Mouse (Mus musculus): ENCODE data around the gene Fads1. TPM values are rescaled to one million over a fixed set of nuclear protein-coding genes. Genes with fewer than 3 reads are reported as not detected.

The Fads1 gene
- polyA plus RNA-seq, 1 experiment from 2014 or later: 134 TPM

DNA sequence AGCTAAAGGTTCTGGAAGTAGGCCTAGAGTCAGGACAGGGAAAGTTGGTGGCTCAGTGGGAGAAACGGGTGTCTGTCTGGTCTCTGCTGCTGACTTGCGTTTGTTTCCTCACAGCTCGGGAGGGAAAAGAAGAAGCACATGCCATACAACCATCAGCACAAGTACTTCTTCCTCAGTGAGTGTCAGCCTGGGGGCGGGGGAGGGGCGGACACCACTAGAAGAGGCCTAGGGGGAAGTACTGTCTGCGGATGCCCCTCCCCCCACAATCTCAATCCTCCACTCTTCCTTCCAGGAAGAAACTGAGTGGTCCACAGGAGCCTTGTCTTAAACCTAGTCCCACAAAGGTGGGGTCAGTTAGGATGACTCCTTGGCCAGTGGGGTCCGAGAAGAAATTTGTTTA is 8.6 kb downstream of the Fads1 start:
- Histone ChIP-seq H3K9ac (replicated peaks) (no peak overlapping the region), H3K36me3 (peaks cover 100% of the 10 kb centered on the region), H3K4me2 (no peak overlapping the region), H3K4me1 (replicated peaks) (peaks cover 4% of the 10 kb centered on the region; the same call in 1 of the 2 replicates), H3K4me3 (replicated peaks) (no peak overlapping the region), H3K27me3 (no peaks in the 10 kb centered on the region), H3K27ac (no peak overlapping the region), H3K9me3 (no peaks in the 10 kb centered on the region)
- ATAC-seq (ENCODE audit: insufficient number of reproducible peaks, insufficient read depth, low FRiP score, low TSS enrichment, low read depth): no peak
- 83% methylated on average over 7 of the region's 7 CpGs for WGBS

DNA sequence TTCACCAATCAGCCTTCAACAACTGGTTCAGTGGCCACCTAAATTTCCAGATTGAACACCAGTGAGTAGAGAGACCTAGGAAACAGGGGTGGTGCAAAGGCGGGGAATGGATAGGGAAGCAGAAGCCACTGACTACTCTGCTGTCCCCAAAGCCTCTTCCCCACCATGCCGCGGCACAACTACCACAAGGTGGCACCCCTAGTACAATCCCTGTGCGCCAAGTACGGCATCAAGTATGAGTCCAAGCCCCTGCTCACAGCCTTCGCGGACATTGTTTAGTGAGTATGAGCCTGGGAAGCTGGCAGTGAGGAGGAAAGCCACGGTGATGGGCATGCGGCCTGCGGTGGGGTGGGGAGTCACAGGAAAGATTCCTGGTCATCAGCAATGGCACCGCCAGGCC is 11.6 kb downstream of the Fads1 start:
- WGBS: 90% methylated on average over 11 of the region's 11 CpGs

DNA sequence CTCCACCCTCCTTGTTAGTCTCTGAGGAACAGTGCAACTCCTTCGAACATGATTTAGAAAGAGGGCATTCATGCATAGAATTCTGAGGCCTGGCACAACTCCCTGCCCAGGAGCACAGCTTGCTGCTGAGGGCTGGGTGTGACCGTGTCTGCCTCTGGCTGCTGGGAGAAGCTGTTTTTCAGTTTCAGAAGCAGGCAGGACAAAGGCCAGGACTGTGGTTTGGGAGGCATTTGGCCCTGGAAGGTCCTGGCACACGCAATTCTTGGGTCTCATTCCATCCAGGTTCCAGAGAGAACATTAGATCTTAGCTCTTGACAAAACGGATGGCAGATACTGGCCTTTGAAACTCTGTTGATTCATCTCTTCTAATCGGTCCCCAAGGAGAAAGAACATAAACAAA is 12.6 kb downstream of the Fads1 start:
- H3K9ac ChIP-seq (replicated peaks): no peak overlapping the region
- H3K4me2 ChIP-seq: no peak overlapping the region
- no peaks in the 10 kb centered on the region for H3K27me3 ChIP-seq
- H3K4me3 ChIP-seq (replicated peaks): no peak overlapping the region
- no peak overlapping the region for H3K27ac ChIP-seq
- no peaks in the 10 kb centered on the region for H3K4me1 ChIP-seq (replicated peaks)
- no peaks in the 10 kb centered on the region for H3K9me3 ChIP-seq
- no peak for ATAC-seq (ENCODE audit: insufficient number of reproducible peaks, insufficient read depth, low FRiP score, low TSS enrichment, low read depth)
- H3K36me3 ChIP-seq: peaks cover 95% of the 10 kb centered on the region
- 77% methylated on average over 5 of the region's 5 CpGs for WGBS

More for the DNA sequence above, 11.6 kb downstream of the Fads1 start:
- ATAC-seq (ENCODE audit: insufficient number of reproducible peaks, insufficient read depth, low FRiP score, low TSS enrichment, low read depth): no peak
- Histone ChIP-seq H3K27ac (no peak overlapping the region), H3K36me3 (peaks cover 95% of the 10 kb centered on the region), H3K4me1 (replicated peaks) (no peaks in the 10 kb centered on the region), H3K4me3 (replicated peaks) (no peak overlapping the region), H3K4me2 (no peak overlapping the region), H3K9me3 (no peaks in the 10 kb centered on the region), H3K27me3 (no peaks in the 10 kb centered on the region), H3K9ac (replicated peaks) (no peak overlapping the region)

DNA sequence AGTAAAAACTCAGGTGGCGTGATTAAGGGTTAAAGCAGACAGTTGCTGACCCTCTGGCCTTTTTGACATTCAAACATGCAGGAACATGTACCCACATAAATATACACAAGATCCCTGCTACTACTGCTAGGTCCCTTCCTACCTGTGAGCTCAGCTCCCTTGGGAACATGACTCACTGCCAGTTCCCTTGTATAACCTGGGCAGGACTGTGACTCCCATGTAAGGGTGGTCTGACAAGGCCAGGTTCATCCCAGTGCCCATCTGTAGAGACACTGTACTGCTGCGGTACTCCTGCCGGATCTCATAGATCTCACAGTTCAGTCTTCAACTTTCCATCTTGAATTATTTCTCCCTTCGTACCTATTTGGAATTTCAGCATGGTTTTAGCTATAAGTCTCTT is 14.4 kb downstream of the Fads1 start:
- Histone ChIP-seq H3K4me2 (no peak overlapping the region), H3K27me3 (no peaks in the 10 kb centered on the region), H3K27ac (no peak overlapping the region), H3K36me3 (peaks cover 91% of the 10 kb centered on the region), H3K4me1 (replicated peaks) (no peaks in the 10 kb centered on the region), H3K9ac (replicated peaks) (no peak overlapping the region), H3K9me3 (no peaks in the 10 kb centered on the region), H3K4me3 (replicated peaks) (no peak overlapping the region)
- no peak for ATAC-seq (ENCODE audit: insufficient number of reproducible peaks, insufficient read depth, low FRiP score, low TSS enrichment, low read depth)
- 89% methylated on average over 4 of the region's 4 CpGs for WGBS

DNA sequence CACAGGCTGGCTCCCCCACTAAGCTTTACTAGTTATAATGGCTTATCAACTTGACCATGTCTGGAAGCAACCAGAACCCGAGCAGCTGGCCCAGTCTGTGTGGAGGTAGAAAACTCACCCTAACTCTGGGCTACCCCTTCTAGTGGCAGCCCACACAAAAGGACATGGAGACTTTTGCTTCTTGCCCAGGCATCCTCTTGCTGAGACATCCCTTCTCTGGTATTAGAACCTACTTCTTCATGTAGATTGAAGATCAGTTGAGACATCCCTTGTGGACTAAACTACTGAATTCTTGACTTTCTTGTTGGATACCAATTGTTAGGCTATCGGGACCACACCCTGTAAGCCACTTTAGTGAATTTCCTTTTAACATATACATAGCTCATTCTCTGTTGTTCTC is 15.6 kb downstream of the Fads1 start:
- peaks cover 8% of the 10 kb centered on the region for H3K4me1 ChIP-seq (replicated peaks)
- no peaks in the 10 kb centered on the region for H3K27me3 ChIP-seq
- WGBS: 74% methylated on average over 2 of the region's 2 CpGs
- no peak overlapping the region for H3K4me2 ChIP-seq
- H3K9me3 ChIP-seq: no peaks in the 10 kb centered on the region
- no peak for ATAC-seq (ENCODE audit: insufficient number of reproducible peaks, insufficient read depth, low FRiP score, low TSS enrichment, low read depth)
- H3K9ac ChIP-seq (replicated peaks): no peak overlapping the region
- peaks cover 80% of the 10 kb centered on the region for H3K36me3 ChIP-seq
- H3K27ac ChIP-seq: no peak overlapping the region
- no peak overlapping the region for H3K4me3 ChIP-seq (replicated peaks)

DNA sequence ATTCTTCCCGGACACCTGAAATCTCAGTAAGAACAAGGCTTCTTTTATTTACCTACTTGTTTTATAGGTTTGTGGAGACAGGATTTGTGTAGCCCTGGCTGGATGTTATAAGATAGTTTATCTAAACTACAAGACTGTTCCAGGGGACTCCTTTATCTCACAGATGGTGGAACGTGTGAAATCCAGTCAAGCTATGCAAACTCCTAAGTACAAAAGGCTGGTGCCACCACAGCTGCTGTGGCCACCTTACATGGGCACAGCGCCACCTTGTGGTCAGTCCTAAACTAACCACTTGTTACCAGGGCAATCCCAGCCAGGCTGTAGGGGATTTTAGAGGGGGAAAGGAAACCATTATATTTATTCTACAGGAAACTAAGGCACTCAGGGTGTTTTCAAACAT is 16.0 kb downstream of the Fads1 start:
- H3K9me3 ChIP-seq: no peaks in the 10 kb centered on the region
- no peak for ATAC-seq (ENCODE audit: insufficient number of reproducible peaks, insufficient read depth, low FRiP score, low TSS enrichment, low read depth)
- H3K4me1 ChIP-seq (replicated peaks): peaks cover 8% of the 10 kb centered on the region
- no peaks in the 10 kb centered on the region for H3K27me3 ChIP-seq
- no peak overlapping the region for H3K9ac ChIP-seq (replicated peaks)
- WGBS: 33% methylated on average over 3 of the region's 3 CpGs
- H3K4me3 ChIP-seq (replicated peaks): no peak overlapping the region
- no peak overlapping the region for H3K27ac ChIP-seq
- H3K4me2 ChIP-seq: no peak overlapping the region
- peaks cover 76% of the 10 kb centered on the region for H3K36me3 ChIP-seq

DNA sequence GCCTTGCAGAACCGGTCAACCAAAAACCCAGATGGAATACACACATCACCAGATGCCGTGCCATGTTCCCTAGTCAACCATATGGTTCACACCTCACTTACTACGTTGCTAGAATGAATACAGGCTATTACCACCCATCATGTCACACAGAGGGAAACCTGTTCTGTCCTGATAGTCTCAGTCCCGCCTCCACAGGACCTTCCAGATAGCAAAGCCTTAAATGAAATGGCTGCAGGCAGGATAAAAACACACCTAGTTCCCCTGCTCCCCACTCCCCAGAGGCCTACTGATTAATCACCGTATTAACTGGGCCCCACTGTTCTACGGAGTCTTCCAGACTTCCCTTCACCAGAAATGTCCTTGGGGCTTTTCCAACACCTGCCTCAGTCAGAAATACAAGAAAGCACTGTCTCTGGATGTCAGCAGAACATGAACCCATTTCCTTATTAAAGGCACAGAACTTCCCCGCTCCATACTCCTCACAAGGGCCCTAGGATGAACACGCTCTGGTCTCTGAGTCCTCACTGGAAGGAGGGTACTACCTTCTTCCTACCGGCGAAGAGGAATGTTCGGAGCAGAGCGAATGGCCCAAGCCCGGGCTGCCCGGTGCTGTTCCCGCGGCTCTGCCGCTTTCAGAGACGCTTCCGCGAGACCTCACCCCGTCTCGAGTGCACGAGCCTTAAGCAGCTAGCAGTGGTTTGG is 20.6 kb downstream of the Fads1 start:
- WGBS: 3% methylated on average over 23 of the region's 23 CpGs
- Histone ChIP-seq H3K9me3 (no peaks in the 10 kb centered on the region), H3K4me1 (replicated peaks) (peaks cover 15% of the 10 kb centered on the region), H3K27me3 (no peaks in the 10 kb centered on the region), H3K36me3 (peaks cover 55% of the 10 kb centered on the region), H3K27ac (peak overlapping the region; percentile 82), H3K9ac (replicated peaks) (peak overlapping the region; percentile 89), H3K4me3 (replicated peaks) (peak overlapping the region; percentile 84), H3K4me2 (peak overlapping the region; percentile 90)
- no peak for ATAC-seq (ENCODE audit: insufficient number of reproducible peaks, insufficient read depth, low FRiP score, low TSS enrichment, low read depth)

DNA sequence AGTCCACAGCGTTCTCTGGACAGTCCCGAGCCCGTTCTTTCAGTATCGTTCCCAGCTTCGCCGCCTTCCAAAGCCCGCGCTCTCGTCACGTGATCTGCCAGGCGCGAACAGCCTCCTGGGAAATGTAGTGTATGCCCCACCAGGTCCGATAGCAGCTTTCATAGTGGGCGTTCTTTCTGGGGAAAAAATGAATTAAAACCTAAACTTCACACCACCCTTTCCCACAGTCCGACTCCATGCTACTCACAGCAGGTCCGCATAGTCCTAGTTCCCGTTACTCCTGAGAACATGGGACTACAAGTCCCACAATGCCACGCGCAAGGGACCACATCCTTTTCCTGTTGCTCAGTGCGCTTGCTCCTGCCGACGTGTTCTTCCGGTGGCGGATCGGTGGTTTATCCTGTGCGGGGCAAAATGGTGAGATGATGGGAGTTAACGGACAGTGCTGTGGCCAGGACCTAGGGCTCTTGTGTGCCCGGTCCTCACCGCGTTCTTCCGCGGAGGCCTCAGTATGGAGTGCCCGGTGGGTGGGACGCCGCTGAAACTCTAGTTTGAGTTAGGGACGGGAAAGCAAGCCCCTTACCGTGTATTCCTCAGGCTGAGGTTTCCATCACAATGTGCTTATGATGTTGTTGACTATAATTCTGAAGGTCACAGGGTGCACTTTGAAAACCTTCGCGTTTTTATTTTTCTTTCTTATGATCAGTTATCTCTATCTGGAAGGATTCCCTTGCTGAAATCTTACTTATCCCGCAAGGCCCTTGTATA is 21.3 kb downstream of the Fads1 start, which contains the start of the genes Tmem258 and Fen1:
Gene Tmem258 (plus strand): TSS at position 167 of the 768 bp plus-strand sequence.
Gene Fen1 (minus strand): TSS at position 322 of the 768 bp plus-strand sequence.
- peak within 1 kb of the TSS; percentile 90 for H3K4me2 ChIP-seq
- peaks cover 60% of the 10 kb centered on the region for H3K36me3 ChIP-seq
- no peaks in the 10 kb centered on the region for H3K27me3 ChIP-seq
- H3K27ac ChIP-seq: peak within 1 kb of the TSS; percentile 82
- WGBS: under 1% methylated on average over 40 of the region's 40 CpGs
- H3K9me3 ChIP-seq: no peaks in the 10 kb centered on the region
- peaks cover 15% of the 10 kb centered on the region for H3K4me1 ChIP-seq (replicated peaks)
- H3K4me3 ChIP-seq (replicated peaks): peak within 1 kb of the TSS; percentile 84
- peak within 1 kb of the TSS; percentile 89 for H3K9ac ChIP-seq (replicated peaks)
- ATAC-seq (ENCODE audit: insufficient number of reproducible peaks, insufficient read depth, low FRiP score, low TSS enrichment, low read depth): peak; percentile 89

DNA sequence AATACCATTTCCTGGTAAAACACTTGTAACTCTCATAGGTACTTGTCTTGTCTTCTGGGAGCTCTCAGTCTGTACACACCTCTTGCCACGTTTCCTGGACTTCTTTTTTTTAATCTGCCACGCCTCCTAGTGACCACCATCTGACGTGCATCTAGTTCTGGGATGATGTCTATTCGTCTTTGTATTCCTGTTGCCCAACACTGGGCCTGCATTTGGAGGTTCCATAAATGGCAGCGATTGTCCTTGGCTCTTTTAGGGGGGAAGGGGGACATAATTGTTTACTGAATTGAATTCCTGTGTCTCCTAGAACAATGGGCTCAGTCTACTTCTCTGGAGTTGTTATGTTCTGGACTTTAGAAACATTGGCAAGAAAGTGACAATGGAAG is 21.9 kb downstream of the Fads1 start:
- peak overlapping the region; percentile 82; the same call in 1 of the 2 replicates for H3K27ac ChIP-seq
- H3K4me3 ChIP-seq (replicated peaks): peak overlapping the region; percentile 84
- WGBS: 2% methylated on average over 5 of the region's 5 CpGs
- H3K9ac ChIP-seq (replicated peaks): peak overlapping the region; percentile 89
- no peaks in the 10 kb centered on the region for H3K27me3 ChIP-seq
- peaks cover 60% of the 10 kb centered on the region for H3K36me3 ChIP-seq
- H3K9me3 ChIP-seq: no peaks in the 10 kb centered on the region
- ATAC-seq (ENCODE audit: insufficient number of reproducible peaks, insufficient read depth, low FRiP score, low TSS enrichment, low read depth): no peak
- peak overlapping the region; percentile 90 for H3K4me2 ChIP-seq
- peaks cover 15% of the 10 kb centered on the region for H3K4me1 ChIP-seq (replicated peaks)

DNA sequence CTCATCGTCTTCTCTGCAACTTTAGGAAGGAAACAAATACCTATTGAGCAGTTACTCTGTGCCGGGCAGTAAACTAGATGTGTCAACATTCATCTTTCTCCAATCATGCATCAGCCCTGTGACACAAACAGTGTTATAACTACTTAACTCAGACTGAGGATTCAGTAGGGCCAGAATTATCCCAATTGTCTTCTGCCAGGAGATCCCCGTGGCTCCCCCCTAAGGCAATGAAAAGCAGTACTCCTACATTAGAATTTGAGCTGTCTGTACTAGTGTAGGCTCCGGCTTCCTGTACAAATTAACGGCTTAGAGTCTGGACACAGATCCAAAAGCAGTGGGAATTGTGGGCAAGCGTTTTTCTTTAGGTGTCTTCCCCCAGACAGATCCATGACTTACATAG is 22.4 kb downstream of the Fads1 start:
- Histone ChIP-seq H3K27ac (no peak overlapping the region), H3K36me3 (peaks cover 60% of the 10 kb centered on the region), H3K9ac (replicated peaks) (no peak overlapping the region; the same call in 1 of the 2 replicates), H3K9me3 (no peaks in the 10 kb centered on the region), H3K4me3 (replicated peaks) (peak overlapping the region; percentile 84), H3K4me2 (peak overlapping the region; percentile 90), H3K4me1 (replicated peaks) (peaks cover 15% of the 10 kb centered on the region), H3K27me3 (no peaks in the 10 kb centered on the region)
- WGBS: 74% methylated on average over 6 of the region's 6 CpGs
- ATAC-seq (ENCODE audit: insufficient number of reproducible peaks, insufficient read depth, low FRiP score, low TSS enrichment, low read depth): no peak

DNA sequence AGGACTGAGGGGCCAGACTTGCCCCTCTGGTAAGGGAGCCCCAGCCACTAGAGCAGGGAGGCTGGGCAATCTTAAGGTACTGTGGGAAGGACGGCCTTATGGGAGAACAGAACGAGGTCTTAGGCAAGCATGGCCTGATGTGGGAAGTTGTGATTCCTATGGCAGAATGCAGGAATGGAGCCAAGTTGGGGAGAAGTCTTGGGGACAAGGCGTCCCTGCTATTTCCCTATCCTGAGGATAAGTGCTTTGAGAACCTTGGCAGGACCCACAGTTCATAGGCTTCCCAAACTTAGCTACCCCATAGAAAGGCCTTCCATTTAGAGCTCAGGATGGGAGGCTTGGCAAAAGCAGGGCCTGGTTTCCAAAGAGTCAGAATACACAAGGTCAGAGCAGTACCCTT is 26.2 kb downstream of the Fads1 start:
- ATAC-seq (ENCODE audit: insufficient number of reproducible peaks, insufficient read depth, low FRiP score, low TSS enrichment, low read depth): no peak
- Histone ChIP-seq H3K27ac (no peak overlapping the region), H3K4me3 (replicated peaks) (no peak overlapping the region), H3K4me1 (replicated peaks) (peaks cover 7% of the 10 kb centered on the region), H3K36me3 (peaks cover 71% of the 10 kb centered on the region), H3K9ac (replicated peaks) (no peak overlapping the region), H3K4me2 (no peak overlapping the region), H3K27me3 (no peaks in the 10 kb centered on the region), H3K9me3 (no peaks in the 10 kb centered on the region)
- 85% methylated on average over 3 of the region's 3 CpGs for WGBS
